Mouse (Mus musculus) left cerebral cortex, postnatal 25 days (tissue): ENCODE measurements around the gene Srgap3. TPM values are rescaled to one million over a fixed set of nuclear protein-coding genes. Genes with fewer than 3 reads are reported as not detected.
"Not testable (repeated sequence)": the region's sequence is repeated elsewhere in the genome, so short reads cannot be mapped to it uniquely, and the experiment has no call there.

ENCODE experiments used
- DNase-seq, 2 experiments: peaks; one replicate each; pipeline ENCODE4 v3.0.0; 2022; ENCODE audit warnings: low spot score in 2 of 2, mixed read lengths in 1 of 2
- intact Hi-C: fragments of 180-260 bp; cut with DNase I; formaldehyde crosslinking; loops from one replicate; pipeline ENCODE4 v1.15.1; 2025
- total RNA-seq, 2 experiments: library from RNA; stranded (reverse); gene quantifications; 2 replicates each; pipeline ENCODE4 v1.2.3; 2021

The Srgap3 gene
- total RNA-seq, 2 experiments from 2014 or later = 204 to 206 TPM

GRCm38 (mm10) chr6:112728760-112729422 is 218.2 kb downstream of the Srgap3 start:
- DNase-seq = peak; percentile 78 to 97
- intact Hi-C loops = loop anchor here (5.0 kb wide), 2 partner anchors 93 to 218 kb away; partner anchors contain the start of gene Srgap3

DNA sequence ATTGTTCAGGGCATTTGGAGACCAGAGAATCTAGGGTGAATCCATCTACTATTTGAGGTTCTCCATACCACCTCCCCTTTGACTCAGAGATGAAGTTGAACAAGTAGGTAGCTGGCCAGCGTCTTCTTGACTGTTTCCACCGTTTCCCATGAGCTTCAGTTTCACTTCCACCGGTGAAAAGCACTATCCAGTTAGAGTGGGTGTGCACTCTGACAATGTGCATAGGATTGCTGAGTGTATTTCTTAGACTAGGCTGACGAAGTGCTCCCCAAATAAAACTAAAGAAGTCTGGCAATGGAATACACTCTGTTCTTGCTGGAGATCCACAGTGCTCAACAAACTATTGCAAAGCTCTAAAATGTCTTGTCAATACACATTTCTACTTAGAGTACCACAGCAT is 221.6 kb downstream of the Srgap3 start:
- DNase-seq = peak in 1 of 2 experiments; percentile 51
- intact Hi-C loops = loop anchor here (5.0 kb wide), 2 partner anchors 97 to 222 kb away; partner anchors contain the start of gene Srgap3

DNA sequence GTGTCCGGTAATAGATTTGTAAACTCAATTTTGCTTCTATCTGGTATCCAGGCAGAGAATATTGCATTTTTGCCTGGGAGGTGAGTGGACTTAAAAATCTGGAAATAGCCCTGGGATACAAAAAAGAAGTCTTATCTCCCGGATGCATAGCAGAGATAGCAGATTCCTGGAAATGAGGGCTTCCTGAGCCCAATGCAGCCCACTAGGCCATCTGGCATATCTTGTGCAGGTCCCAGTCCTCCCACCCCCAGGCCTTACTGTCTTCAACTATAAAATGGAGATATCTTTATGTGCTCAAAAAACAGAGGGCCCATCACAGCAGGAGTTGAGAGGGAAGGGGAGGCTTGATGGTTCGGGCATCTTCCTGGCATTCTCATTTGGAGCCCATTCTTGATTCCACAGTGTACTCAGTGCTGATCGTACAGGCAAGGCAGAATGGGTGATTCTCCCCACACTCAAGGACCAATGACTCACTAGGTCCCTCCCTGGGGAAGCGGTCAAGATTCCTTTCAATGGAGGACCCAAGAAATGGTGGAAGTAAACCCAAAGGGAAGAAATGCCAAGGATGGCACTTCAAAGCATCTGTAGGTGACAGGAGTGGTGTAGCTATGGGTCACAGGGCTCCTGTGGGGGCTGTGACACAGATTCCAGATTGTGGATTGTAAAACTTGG is 226.5 kb downstream of the Srgap3 start:
- intact Hi-C loops = loop anchor here (2.0 kb wide), 1 partner anchor 36 kb away; no protein-coding TSS in a partner anchor
- peak in 1 of 2 experiments; percentile 77 for DNase-seq

DNA sequence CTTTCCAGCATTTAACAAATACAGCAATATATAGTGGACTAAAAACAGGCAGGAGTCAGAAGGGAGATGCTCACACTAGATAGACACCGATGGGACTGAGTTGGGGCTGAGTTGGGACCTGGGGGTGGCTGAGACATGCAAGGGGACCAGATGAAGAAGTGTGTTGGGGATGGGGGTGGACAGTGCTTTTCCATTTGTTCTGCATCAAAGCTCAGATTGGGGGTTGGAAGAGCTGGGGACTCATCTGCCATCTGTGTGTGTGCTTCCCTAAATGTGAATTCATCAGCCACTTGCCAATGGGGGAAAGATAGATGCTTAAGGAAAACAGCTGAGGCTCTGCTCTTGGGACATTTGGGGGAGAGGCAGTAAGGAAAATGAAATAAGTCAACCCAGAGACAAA is 227.1 kb downstream of the Srgap3 start:
- peak in 1 of 2 experiments; percentile 84 for DNase-seq
- intact Hi-C loops = loop anchor here (2.0 to 5.0 kb wide), 2 partner anchors 37 to 57 kb away; no protein-coding TSS in a partner anchor

GRCm38 (mm10) chr6:112717168-112717567 is 229.9 kb downstream of the Srgap3 start:
- DNase-seq = peak in 1 of 2 experiments; percentile 58
- intact Hi-C loops = loop anchor here (1.0 to 5.0 kb wide), 2 partner anchors 60 to 284 kb away; no protein-coding TSS in a partner anchor

DNA sequence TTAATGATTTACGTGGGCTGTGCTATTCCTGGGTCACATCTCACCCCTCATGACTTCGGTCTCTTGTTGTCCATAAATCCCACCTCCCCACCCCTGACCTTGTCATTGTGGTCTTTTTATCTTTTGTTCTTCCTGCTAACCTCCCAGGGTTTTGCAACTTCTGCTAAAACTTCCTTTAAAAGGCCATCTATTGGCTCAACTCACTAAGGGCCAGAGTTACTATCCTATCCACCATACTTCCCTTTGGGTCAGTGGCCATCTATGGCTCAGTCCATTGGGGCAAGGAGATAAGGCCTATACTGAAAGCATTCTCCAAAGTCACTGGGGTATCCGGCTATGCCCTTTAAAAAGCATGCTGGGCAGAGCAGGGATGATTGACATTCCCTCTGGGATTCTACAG is 233.1 kb downstream of the Srgap3 start:
- DNase-seq = no peak
- intact Hi-C loops = no loop called here

GRCm38 (mm10) chr6:112702296-112702695 is 244.8 kb downstream of the Srgap3 start:
- DNase-seq, intact Hi-C loops: not testable (repeated sequence)

DNA sequence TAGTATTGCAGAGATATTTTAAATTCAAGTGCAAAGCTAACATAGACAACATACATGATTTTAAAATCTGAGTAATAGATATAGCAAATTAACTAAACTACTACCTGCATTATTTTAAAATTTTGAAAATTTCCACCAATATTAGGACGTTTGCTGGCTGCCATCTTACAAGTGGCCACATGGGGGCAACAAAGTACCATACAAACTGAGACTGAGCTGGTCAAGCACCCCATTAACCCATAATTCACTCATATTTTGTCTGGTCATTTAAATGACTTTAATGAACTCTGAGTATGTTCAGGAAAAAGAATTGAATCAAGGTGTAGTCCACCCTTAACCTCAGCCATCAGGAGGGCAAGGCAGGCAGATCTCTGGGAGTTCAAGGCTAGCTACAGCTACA is 246.7 kb downstream of the Srgap3 start:
- intact Hi-C loops = loop anchor here (1.0 kb wide), 1 partner anchor 301 kb away; no protein-coding TSS in a partner anchor
- peak; percentile 54 to 59 for DNase-seq

DNA sequence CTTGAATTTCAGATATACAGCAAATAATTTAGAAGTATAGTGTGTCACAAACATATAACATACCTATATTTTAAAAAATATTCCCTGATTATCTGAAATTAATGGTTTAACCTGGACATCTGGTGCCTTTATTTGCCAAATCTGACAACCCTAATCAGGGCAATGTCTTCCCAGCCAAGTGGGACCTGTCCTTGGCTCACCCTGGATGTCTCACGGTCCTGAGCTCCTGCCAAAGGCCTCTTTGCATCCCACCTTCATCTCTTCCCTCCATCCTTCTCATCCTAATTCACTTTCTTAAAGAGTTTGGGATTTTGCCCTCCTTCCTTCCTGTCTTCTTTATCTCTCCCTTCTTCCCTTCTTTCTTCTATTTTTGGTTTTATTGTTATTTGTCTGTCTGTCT is 248.0 kb downstream of the Srgap3 start:
- intact Hi-C loops = loop anchor here (5.0 kb wide), 1 partner anchor 538 kb away; the partner anchor contains the start of gene Mtmr14
- no peak for DNase-seq

- intact Hi-C loops = loop anchor here (5.0 kb wide), 1 partner anchor 541 kb away; the partner anchor contains the start of gene Mtmr14
- DNase-seq = peak; percentile 86 to 88
Measured at GRCm38 (mm10) chr6:112696056-112696950, 250.8 kb downstream of the Srgap3 start, which contains the start of gene Rad18. Rad18 (minus strand) TSS chr6:112696686.

- intact Hi-C loops = loop anchor here (5.0 kb wide), 1 partner anchor 202 kb away; no protein-coding TSS in a partner anchor
- no peak for DNase-seq
Measured at GRCm38 (mm10) chr6:112694492-112694891, 252.6 kb downstream of the Srgap3 start.

DNA sequence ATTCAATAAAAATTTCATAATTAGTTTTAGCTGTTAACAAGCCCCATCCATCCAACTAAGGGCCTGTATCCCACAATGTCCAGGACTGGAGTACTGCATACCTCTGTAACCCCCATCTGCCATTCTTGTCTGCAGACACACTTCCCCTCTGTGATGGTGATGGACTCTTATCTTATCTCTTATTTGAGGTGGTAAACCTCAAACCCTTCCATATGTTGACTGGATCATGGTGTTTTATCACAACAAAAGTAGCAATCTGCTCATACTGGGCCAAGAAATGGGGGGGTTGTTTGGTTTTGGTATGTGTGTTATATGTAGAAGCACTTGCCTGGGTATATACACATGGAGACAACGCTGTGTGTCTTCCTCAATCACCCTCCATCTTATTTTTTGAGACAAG is 255.5 kb downstream of the Srgap3 start:
- no peak for DNase-seq
- intact Hi-C loops = loop anchor here (5.0 kb wide), 1 partner anchor 199 kb away; no protein-coding TSS in a partner anchor

DNA sequence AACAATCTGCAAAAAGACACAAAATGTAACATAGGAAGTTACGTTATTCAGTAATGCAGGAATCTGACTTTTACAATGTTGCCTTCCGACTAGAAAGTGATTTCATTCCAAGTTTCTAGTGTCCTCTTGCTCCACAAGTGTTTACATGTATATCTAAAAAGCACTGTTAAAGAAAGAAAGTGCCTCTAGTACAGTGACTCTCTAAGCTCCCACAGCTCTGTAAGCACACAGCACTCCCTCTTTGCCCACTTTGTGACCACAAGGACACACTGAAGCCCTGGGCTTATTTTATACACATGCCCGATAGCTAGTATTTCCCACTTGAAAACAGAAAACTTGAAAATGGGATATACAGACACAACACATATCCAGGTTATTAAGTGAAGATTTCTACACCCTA is 259.0 kb downstream of the Srgap3 start:
- intact Hi-C loops = no loop called here
- no peak for DNase-seq

DNA sequence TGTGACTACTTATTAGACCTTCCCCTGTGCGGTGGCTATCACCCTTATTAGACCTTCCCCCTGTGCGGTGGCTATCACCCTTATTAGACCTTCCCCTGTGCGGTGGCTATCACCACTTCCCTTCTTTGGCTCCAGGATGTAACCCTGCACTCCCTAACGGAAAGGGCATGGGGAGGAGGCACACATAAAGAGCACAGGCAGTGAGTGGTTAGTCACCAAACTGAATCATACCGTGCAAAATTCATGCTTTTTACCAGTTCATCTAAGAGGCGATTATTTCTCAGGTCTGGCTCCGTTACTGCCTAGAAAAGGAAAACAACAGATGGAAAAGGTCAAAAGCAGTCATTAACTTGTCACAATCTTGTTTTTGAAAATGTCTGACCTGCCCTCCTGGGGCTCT is 260.6 kb downstream of the Srgap3 start:
- no peak for DNase-seq
- intact Hi-C loops = no loop called here

- intact Hi-C loops = no loop called here
- DNase-seq = no peak
Measured at GRCm38 (mm10) chr6:112684065-112684464, 263.0 kb downstream of the Srgap3 start.

Other genes starting within 250 kb of the Srgap3 start
- 10 to 100 TPM; 29.4 TPM for gene Thumpd3, start 99.0 kb upstream of the Srgap3 start, total RNA-seq
- gene Setd5, start 130.1 kb upstream of the Srgap3 start, total RNA-seq = 100 to 1,000 TPM; 108 to 122 TPM
- gene Lhfpl4, start 248.1 kb upstream of the Srgap3 start, total RNA-seq = 10 to 100 TPM; 82.9 to 92.8 TPM